Mouse (Mus musculus) cerebellum, adult 9-10 months (tissue): ENCODE data around the gene Cntln.
A peak's percentile ranks its signal among the peaks of the same experiment; 100 is the strongest.

Experiments
- DNase-seq: peaks from one replicate; pipeline ENCODE4 v3.0.0; 2022

Cntln gene

DNA sequence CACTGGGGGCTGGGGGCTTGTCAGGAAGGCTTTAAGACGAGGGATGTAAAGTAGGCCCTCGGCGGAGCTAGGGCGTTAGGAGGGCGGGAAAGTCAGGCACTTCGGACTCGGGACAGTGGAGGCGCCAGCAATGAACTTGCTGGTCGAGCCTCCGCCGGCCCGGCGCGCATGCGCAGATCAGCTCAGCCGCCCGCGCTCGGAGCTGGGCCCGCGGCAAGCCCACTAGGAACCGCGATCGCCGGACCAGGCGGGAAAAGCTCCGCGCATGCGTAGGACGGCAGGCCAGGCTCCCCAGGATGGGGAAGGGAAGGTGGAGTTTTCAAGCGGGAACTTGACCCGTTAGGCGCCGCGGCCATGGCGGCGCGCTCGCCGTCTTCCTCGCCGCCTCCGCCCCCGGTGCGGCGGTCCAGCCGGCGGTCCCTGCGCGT lies at the start of gene Cntln:
Gene Cntln, plus strand, starts transcription at position 199 of the 428 bp plus-strand sequence.
- peak; percentile 94 for DNase-seq

DNA sequence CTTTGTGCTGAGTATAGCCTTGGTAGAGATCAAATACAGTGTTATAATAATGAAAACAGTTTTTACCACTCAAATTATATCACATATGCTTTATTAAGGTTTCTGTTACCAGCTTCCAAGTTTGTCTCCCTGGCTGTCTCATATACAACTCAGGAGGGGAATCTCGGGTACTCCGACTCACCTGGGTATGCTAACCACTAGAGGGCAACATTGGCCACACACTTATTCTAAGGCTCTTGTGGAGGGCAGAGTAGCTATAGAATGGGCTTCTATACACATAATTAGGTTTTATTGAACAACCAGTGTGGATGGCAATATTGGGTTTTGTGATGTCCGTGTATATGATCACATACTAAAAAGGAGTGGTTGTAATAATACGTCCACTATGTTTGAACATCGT lies 47.1 kb upstream of the Cntln start:
- DNase-seq = peak; percentile 44

DNA sequence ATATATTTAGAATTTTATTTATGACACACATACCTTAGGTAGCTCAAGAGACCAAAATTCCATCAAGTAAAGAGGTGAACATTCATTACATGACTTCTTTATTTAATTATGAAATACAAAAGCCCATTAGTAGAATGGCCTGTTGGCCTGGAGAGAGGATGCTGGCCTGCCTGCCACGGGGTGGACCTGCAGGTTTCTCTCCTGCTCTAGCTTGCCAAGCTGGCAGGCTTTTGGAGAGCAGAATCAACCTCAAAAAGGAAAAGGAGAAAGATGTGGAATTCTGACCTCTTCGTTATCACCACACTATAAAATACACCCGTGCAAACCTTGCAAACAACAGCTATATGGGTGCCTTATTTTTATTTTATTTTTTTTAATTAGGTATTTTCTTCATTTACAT lies 45.6 kb upstream of the Cntln start:
- DNase-seq = no peak

- DNase-seq = no peak
These were observed 44.6 kb upstream of the Cntln start for GRCm38 (mm10) chr4:84839466-84839865.

- DNase-seq = no peak
These were observed 26.5 kb upstream of the Cntln start for GRCm38 (mm10) chr4:84857588-84857987.

- DNase-seq = peak; percentile 67
These were observed 7.8 kb upstream of the Cntln start for GRCm38 (mm10) chr4:84876347-84876746.

- no peak for DNase-seq
These were observed 463 bp upstream of the Cntln start for GRCm38 (mm10) chr4:84883646-84884045.

DNA sequence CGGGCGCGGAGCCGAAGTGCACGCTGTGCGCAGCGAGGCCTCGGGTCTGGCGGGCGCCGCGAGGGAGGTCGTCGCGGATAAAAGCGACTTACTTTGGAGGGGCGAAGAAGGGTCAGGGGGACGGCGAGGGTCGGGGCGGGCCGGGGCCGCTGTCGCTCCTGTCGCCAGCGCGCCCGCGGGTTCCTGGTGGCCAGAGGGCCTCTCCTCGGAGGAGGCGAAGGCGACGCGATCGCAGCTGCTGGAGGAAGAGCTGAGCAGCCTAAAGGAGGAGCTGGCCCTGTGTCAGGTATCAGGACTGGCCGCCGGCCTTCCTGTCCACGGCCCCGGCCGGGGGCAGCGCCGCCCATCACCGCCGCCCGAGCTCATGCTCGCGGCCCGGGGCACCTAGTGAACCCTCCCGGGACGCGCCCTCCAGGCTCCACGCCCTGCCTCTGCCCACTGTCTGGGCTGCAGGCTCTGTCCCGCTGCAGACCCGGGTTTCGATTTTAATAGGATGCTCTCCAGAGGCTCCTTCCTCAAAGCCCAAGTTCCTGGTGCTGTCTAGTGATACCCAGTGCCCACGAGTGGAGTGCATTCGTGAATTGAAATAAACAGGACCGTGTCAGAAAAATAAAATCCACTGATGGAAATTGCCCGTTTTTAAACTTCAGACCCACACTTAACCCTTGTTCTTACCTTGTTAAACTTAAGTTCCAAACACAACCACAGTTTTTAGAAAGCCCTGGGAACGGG lies 596 bp downstream of the Cntln start:
- DNase-seq = peak; percentile 66

GRCm38 (mm10) chr4:84885271-84885540 lies 1.1 kb downstream of the Cntln start:
- no peak for DNase-seq

- peak; percentile 7 for DNase-seq
These were observed 34.3 kb downstream of the Cntln start for GRCm38 (mm10) chr4:84918393-84918792.

- DNase-seq = no peak
These were observed 50.3 kb downstream of the Cntln start for GRCm38 (mm10) chr4:84934342-84934929.

DNA sequence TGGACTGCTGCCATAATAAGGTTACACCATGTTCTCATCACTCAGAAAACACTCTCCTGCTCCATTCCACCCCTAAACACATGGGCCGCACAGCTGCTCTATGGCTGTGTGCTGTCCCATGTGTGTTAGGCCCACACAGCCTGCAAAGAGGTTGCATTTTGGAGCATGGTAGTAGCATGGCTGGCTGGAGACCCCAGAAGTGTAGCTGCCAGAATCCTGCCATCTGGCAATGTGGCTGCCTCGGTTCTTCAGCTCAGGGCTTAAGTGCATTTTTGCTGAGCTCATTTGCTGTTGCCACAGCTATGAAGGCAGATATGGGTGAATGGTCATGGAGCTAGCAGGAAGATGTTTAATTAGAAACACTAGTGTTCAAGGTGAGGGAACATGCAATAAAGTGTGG lies 58.0 kb downstream of the Cntln start:
- DNase-seq = no peak

DNA sequence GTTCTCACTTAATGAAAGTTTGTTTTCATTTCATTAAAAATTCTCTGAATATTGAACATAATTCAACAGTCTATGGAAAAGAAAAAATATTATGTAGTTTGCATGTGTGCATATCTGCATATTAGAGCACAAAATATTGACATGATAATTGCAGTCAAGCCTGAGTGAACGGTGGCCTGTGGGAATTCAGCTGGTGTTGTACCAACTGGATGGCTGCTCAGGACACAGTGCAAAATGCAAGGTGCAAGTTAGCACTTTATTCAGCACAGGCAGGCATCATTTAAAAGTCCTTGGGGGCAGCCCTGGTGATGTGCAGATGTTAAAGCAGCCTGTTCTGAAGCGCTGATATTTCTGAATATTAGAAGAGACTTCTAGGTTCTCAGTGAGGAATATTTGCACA lies 58.5 kb downstream of the Cntln start:
- no peak for DNase-seq

- no peak for DNase-seq
These were observed 60.0 kb downstream of the Cntln start for GRCm38 (mm10) chr4:84944100-84944499.

GRCm38 (mm10) chr4:84946450-84946849 lies 62.3 kb downstream of the Cntln start:
- no peak for DNase-seq

- DNase-seq = no peak
These were observed 93.0 kb downstream of the Cntln start for GRCm38 (mm10) chr4:84976875-84977646.

GRCm38 (mm10) chr4:84995520-84996348 lies 111.6 kb downstream of the Cntln start:
- DNase-seq = no peak

DNA sequence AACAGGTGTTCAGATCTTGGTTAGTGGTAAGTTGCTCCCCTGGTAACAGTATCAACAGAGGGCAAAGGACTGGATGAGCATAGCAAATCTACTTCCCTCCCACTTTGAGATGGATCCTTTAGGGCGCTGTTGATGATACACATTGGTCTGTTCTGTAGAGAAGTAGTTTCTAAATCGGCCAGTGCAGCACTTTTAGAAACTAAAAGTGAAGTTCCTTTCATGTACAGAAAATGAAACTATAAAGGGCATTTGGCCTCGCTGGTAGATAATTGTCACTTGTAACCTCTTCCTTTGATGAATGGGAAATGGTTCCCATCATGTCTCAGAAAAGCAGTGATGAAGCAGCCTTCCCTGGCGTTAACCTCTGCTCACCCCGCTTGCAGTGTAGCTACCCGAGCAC lies 121.5 kb downstream of the Cntln start:
- DNase-seq = no peak

- peak; percentile 25 for DNase-seq
These were observed 122.7 kb downstream of the Cntln start for GRCm38 (mm10) chr4:85006789-85007188.

GRCm38 (mm10) chr4:85010846-85011245 lies 126.7 kb downstream of the Cntln start:
- DNase-seq = peak; percentile 68

GRCm38 (mm10) chr4:85045748-85046147 lies 161.6 kb downstream of the Cntln start:
- no peak for DNase-seq

DNA sequence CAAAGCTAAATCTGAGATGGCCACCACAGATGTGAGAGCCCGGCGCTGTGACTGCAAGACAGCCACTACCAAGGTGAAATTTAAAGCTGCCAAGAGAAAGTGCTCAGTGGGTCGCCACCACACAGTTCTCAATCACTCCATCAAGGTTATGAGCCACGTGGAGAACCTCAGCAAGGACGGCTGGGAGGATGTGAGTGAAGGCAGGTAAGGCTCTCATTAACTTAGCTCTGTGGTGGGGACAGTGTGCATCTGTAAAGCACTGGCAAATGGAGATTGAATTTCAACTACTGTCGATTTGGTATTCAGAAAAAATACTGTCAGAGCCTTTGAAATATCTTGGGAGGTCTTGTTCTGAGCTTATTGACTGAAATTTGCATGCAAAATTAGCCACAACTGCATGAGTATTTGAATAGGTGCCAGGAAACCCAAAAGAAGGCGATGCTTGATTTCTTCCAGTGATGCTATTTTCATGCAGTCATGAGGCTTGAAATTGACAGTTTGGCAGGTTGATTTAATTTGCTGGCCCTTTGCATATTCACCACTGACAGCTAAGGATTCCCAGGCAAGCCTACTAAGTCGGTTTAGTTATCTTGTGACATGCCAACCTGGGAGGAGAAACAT lies 165.9 kb downstream of the Cntln start:
- DNase-seq = no peak

- no peak for DNase-seq
These were observed 170.5 kb downstream of the Cntln start for GRCm38 (mm10) chr4:85054616-85055015.
